Mouse (Mus musculus) embryonic fibroblast, embryonic 13.5 days (primary cell): ENCODE results near the gene Gm17542. TPM values are rescaled to one million over a fixed set of nuclear protein-coding genes. Genes with fewer than 3 reads are reported as not detected.

Source experiments
- H3K27ac ChIP-seq: 2 replicates; pipeline ENCODE4 v1.5.1; 2012; ENCODE audit warnings: low read length, control low read depth, inconsistent platforms; ENCODE audit not compliant: insufficient read depth
- H3K4me1 ChIP-seq: 2 replicates; pipeline ENCODE4 v1.6.1; 2011; ENCODE audit warnings: low read length; ENCODE audit not compliant: control insufficient read depth, insufficient read depth
- H3K4me3 ChIP-seq: 2 replicates; pipeline ENCODE4 v1.5.1; 2011; ENCODE audit warnings: mild to moderate bottlenecking, control low read depth, low read length; ENCODE audit not compliant: insufficient read depth
- CTCF ChIP-seq: IDR thresholded peaks from 2 replicates; pipeline ENCODE4 v1.5.1; 2011; ENCODE audit warnings: mild to moderate bottlenecking, control low read depth, low read length, moderate library complexity, borderline replicate concordance; ENCODE audit not compliant: insufficient read depth
- POLR2A ChIP-seq: IDR thresholded peaks from 2 replicates; pipeline ENCODE4 v1.6.1; 2011; ENCODE audit warnings: low read depth, mild to moderate bottlenecking, control low read depth, low read length, moderate library complexity
- polyA plus RNA-seq: library from polyadenylated mRNA; stranded (reverse); fragments of >200 nt; gene quantifications from 2 replicates; pipeline ENCODE4 v1.2.4, GENCODE M21; 2011; ENCODE audit warnings: low read depth; ENCODE audit not compliant: missing spikeins, insufficient read length

Gene Gm17542
- polyA plus RNA-seq, 1 experiment = not detected

DNA sequence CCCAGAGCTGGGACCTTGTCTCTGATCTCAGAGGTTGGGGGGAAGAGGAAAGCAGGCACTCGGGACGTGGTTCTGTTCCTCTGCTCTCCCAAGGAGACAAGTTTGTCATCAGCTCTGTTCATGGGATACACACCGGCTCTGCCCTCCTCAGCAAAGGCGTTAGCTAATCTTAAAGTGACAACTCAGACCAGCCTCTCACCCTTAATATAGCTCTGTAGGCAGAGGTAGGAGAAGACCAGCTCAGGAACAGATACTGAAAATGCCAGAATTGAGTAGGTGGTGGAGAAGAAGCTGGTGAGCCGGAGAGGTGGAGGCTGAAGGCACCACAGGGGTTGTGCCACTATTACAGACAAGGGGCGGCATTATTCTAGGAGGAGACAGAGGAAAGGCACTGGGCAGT, 38.7 kb downstream of the Gm17542 start:
- no peaks in the 10 kb centered on the region for H3K4me1 ChIP-seq
- no peak overlapping the region for H3K27ac ChIP-seq
- H3K4me3 ChIP-seq = no peak overlapping the region
- TF ChIP-seq POLR2A (no peak), CTCF (no peak)

DNA sequence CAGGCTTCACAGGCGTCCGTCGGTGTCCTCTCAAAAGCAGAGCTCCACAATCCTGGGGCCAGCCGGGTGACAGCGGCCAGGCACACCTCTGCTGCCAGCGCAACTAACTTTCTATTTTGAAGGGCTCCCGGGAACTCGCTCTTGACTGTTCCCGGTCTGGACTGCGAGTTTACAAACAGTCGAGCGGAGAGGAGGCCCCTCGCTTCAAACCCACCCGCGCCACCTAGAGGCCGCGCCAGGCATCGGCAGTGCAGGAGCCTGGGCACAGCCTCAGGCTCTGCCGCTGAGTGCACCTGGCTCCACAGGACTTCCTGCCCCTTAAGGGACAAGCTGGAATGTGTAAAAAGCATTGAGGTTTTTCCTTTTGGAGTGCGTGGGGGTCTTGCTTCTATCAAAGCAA, 42.5 kb downstream of the Gm17542 start, which contains the start of gene Edar:
TSS of gene Edar (minus strand) at position 122 of the 400 bp plus-strand sequence.
- H3K4me1 ChIP-seq = no peaks in the 10 kb centered on the region

DNA sequence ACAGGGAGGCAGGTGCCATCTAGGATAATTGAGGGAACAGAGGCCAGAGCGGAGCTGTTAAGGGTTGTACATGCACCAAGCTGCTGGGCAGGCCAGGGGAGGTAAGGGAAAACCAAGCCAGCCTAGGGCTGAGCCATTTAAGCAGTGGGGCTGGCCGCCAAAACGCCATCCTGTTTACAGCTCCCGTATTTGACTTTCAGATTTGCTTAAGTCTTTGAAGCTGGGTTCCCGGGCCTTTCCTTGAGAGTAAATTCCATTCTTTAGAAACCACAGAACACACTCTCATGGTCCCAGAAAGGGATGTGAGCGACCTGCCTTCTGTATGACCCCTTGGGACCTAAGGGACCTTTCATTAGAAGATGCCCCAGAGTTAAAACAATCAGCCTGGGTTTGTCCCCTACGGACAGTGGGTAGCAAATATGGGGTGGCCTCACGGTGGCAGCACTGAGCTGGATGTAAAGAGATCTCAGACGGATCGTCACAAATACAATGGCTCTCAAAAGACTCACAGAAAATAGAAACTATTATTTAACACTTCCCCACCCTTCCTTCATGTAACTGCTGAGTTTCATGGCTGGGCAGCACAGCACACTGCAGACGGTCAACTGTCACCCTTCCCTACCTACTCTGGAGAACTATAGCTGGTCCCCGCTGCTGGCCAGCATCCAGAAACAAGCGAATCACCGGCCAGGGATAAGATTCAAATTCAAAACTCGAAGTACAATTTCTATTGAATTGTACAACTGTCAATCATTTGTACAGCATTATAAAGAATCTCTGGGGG, 44.5 kb downstream of the Gm17542 start:
- H3K4me3 ChIP-seq = no peak overlapping the region
- no peak overlapping the region for H3K27ac ChIP-seq
- H3K4me1 ChIP-seq = no peaks in the 10 kb centered on the region
- TF ChIP-seq CTCF (peak; percentile 70; the same call in 1 of the 2 replicates), POLR2A (no peak)

More for the DNA sequence above, 42.5 kb downstream of the Gm17542 start, which contains the start of gene Edar:
- no peak within 1 kb of the TSS for H3K27ac ChIP-seq
- TF ChIP-seq CTCF (peak; percentile 56; the same call in 1 of the 2 replicates), POLR2A (no peak)
- H3K4me3 ChIP-seq = peak within 1 kb of the TSS; percentile 30; the same call in 1 of the 2 replicates

DNA sequence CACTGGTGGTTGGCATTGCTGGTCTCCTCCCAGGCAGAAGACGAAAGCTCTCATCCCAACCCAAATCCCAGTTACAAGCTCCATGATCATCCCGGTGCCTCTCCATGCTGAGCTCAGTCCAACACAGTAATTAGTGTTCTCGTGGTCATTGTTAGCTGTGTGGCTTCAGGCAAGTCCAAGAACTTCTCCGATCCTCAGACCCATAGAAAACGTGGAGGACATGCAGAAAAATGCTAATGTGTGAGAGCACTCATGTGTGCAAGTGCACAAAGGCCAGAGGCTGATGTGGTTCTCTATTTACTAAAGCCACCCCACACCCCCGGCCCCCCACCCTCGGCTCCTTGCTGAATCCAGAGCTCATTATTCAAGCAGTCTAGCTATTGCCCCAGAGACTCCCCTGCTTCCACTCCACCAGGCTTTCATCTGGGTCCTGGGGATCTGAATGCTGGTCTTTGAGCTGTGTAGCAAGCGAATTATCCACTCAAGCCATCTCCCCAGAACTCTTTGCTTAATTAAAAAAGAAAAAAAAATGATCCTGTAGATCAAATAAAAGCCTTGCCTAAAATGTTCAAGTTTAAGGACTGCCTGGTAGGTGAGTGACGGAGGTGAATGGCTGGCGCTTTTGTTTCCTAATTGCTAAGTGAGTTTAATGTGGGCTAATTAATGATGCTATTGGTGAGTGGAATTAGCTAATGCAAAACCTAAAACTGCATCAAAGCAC, 45.3 kb downstream of the Gm17542 start:
- H3K4me1 ChIP-seq = no peaks in the 10 kb centered on the region
- no peak for TF ChIP-seq CTCF
- TF ChIP-seq POLR2A = no peak

DNA sequence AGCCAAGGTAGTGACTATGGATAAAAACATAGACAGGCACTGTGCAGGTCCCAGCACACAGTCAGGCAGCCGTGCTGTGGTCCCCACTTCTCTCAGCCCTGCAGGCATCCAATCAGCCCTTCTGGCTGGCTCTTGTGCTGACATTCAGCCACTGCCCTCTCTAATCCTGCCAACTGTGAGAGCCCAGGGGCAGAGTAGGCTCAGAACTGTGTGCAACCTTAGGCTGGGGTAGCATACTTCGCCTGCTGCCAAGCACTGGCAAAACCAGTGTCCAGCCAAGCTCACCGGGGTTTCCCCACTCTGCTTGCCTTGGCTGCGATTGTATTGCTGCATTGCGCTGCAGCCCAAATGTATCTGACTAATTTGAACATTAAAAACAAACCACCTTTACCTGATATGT, 54.1 kb downstream of the Gm17542 start:
- no peak for TF ChIP-seq POLR2A
- no peak for TF ChIP-seq CTCF
- no peak overlapping the region for H3K27ac ChIP-seq
- no peaks in the 10 kb centered on the region for H3K4me1 ChIP-seq
- H3K4me3 ChIP-seq = no peak overlapping the region

More for the DNA sequence above, 45.3 kb downstream of the Gm17542 start:
- H3K27ac ChIP-seq = no peak overlapping the region
- no peak overlapping the region for H3K4me3 ChIP-seq

Other genes with a start within 250 kb of the Gm17542 start
- 1.7 and 3.5 TPM in 2 replicates for gene Ccdc138, start 220.3 kb downstream of the Gm17542 start, polyA plus RNA-seq
- not detected in 2 replicates for gene Edar, start 42.6 kb downstream of the Gm17542 start, polyA plus RNA-seq
- 8.0 and 9.6 TPM in 2 replicates for gene Sh3rf3, start 95.1 kb upstream of the Gm17542 start, polyA plus RNA-seq